8 mouse cellular contexts compared by ENCODE assay signal in genomic region chr12:103443524-103443923, GRCm38 (mm10). TPM values are rescaled to one million over a fixed set of nuclear protein-coding genes. Genes with fewer than 3 reads are reported as not detected.
DNase-seq lines count a peak whose midpoint lies in the region; ATAC-seq lines count a peak whose summit lies in the region.

TSS of gene Ifi27l2a (minus strand) at chr12:103443680.

- no peak within 1 kb of the TSS for H3K4me2 ChIP-seq in liver, embryonic 15.5 days
- no peak within 1 kb of the TSS; the same call in 1 of the 2 replicates for H3K4me2 ChIP-seq in stomach, embryonic 15.5 days

- intact Hi-C loops in heart, postnatal 36 days (cut with DNase I) = no loop called here

- no peaks in the 10 kb centered on the region for H3K9me3 ChIP-seq in liver, embryonic 15.5 days (replicated peaks)
- no peaks in the 10 kb centered on the region for H3K9me3 ChIP-seq in stomach, embryonic 15.5 days

- no peak within 1 kb of the TSS for H3K27ac ChIP-seq in liver, embryonic 15.5 days (replicated peaks)
- no peak within 1 kb of the TSS for H3K27ac ChIP-seq in stomach, embryonic 15.5 days

- H3K27me3 ChIP-seq in liver, embryonic 15.5 days = no peaks in the 10 kb centered on the region
- H3K27me3 ChIP-seq in stomach, embryonic 15.5 days (replicated peaks) = no peaks in the 10 kb centered on the region

- no peaks in the 10 kb centered on the region for H3K4me1 ChIP-seq in liver, embryonic 15.5 days (replicated peaks)
- no peaks in the 10 kb centered on the region for H3K4me1 ChIP-seq in stomach, embryonic 15.5 days

- ATAC-seq in liver, embryonic 15.5 days (ENCODE audit: insufficient read depth) = no peak
- no peak for ATAC-seq in stomach, embryonic 15.5 days (ENCODE audit: insufficient read depth, low FRiP score, low read depth)

- H3K9ac ChIP-seq in liver, embryonic 15.5 days = no peak within 1 kb of the TSS
- H3K9ac ChIP-seq in stomach, embryonic 15.5 days = no peak within 1 kb of the TSS

- DNase-seq in liver = no peak
- no peak for DNase-seq in adrenal gland, adult 2 months
- peak; percentile 33 to 54 for DNase-seq in heart, postnatal 36 days
- DNase-seq in right cerebral cortex, postnatal 4 days = no peak
- DNase-seq in adipocyte (ENCODE audit: low spot score) = no peak
- DNase-seq in layer of hippocampus, adult 18-20 months (ENCODE audit: low spot score in 2 of 2) = no peak

- H3K4me3 ChIP-seq in liver, embryonic 15.5 days (replicated peaks) = no peak within 1 kb of the TSS
- no peak within 1 kb of the TSS for H3K4me3 ChIP-seq in stomach, embryonic 15.5 days (replicated peaks)

- 37% methylated on average over 3 of the region's 3 CpGs for WGBS in liver, embryonic 15.5 days (ENCODE audit: insufficient replicate concordance)
- 50% methylated on average over 3 of the region's 3 CpGs for whole genome bisulfite sequencing in stomach, embryonic 15.5 days

- H3K36me3 ChIP-seq in liver, embryonic 15.5 days (replicated peaks) = no peaks in the 10 kb centered on the region
- H3K36me3 ChIP-seq in stomach, embryonic 15.5 days = no peaks in the 10 kb centered on the region

RNA-seq across cellular contexts. Expression of gene Ifi27l2a, which starts in this region (rescaled TPM):
- 12.7 and 15.7 TPM in 2 replicates for polyA plus RNA-seq in liver, embryonic 15.5 days (2015; fragmentation: Nextera tagmentation; extraction: Ambion mirVana)
- total RNA-seq in adrenal gland, adult 2 months (2021) = 1,000 to 10,000 TPM in 1 of 2 experiments, 100 to 1,000 TPM in 1; 340 to 1,466 TPM
- 539 and 2,543 TPM in 2 replicates for polyA plus RNA-seq in adrenal gland, adult 2 months (2012; rRNA removed)
- total RNA-seq in heart, postnatal 36 days (2021) = 10 to 100 TPM; 43.8 to 98.9 TPM
- polyA plus RNA-seq in stomach, embryonic 15.5 days (2015; fragmentation: Nextera tagmentation; extraction: Ambion mirVana) = 24.8 and 25.2 TPM in 2 replicates
- total RNA-seq in layer of hippocampus, adult 18-20 months (2021) = 1 to 10 TPM; 1.6 to 1.7 TPM

Comparison
In these comparisons a context has a peak if more than half of its experiments do, and no peak if none do; other contexts are left out.
1. RNA of gene Ifi27l2a (total RNA-seq): 340 to 1,466 TPM in adrenal gland, adult 2 months and 43.8 to 98.9 TPM in heart, postnatal 36 days; 1.6 to 1.7 TPM in layer of hippocampus, adult 18-20 months; every median in the first group is over 10 times any median in the second.
2. RNA of gene Ifi27l2a (polyA plus RNA-seq): 539 to 2,543 TPM in adrenal gland, adult 2 months; 24.8 to 25.2 TPM in stomach, embryonic 15.5 days and 12.7 to 15.7 TPM in liver, embryonic 15.5 days; every median in the first group is over 10 times any median in the second.
3. DNase-seq: peak in heart, postnatal 36 days (2 of 2); none in liver (single experiment), adrenal gland, adult 2 months (single experiment), right cerebral cortex, postnatal 4 days (single experiment), adipocyte (single experiment) and layer of hippocampus, adult 18-20 months (0 of 2).